Mouse (Mus musculus) stomach, embryonic 16.5 days (tissue): ENCODE measurements around the gene Catspere2. TPM values are rescaled to one million over a fixed set of nuclear protein-coding genes. Genes with fewer than 3 reads are reported as not detected.
"Not testable (repeated sequence)": the region's sequence is repeated elsewhere in the genome, so short reads cannot be mapped to it uniquely, and the experiment has no call there.

Source experiments
- ATAC-seq: fragments of 200-750 bp; cut with Nextera tagmentation; 2 replicates; pipeline ENCODE4 v1.8.0; 2017; ENCODE audit warnings: moderate number of reproducible peaks, moderate TSS enrichment; ENCODE audit not compliant: insufficient read depth, low FRiP score
- H3K27ac ChIP-seq: fragments of 300-500 bp; sonication (generic); 2 replicates; pipeline ENCODE4 v1.5.1; 2014; ENCODE audit warnings: low read length
- H3K27me3 ChIP-seq: fragments of 300-500 bp; sonication (generic); 2 replicates; pipeline ENCODE4 v1.6.1; 2014; ENCODE audit warnings: low read length, control low read depth, mixed read lengths; ENCODE audit not compliant: control insufficient read depth, insufficient read depth
- H3K36me3 ChIP-seq: fragments of 300-500 bp; sonication (generic); 2 replicates; pipeline ENCODE4 v1.6.1; 2014; ENCODE audit warnings: low read length; ENCODE audit not compliant: control insufficient read depth, insufficient read depth
- H3K4me1 ChIP-seq: fragments of 300-500 bp; sonication (generic); 2 replicates; pipeline ENCODE4 v1.6.1; 2014; ENCODE audit warnings: low read length, control low read depth, mixed read lengths; ENCODE audit not compliant: control insufficient read depth, insufficient read depth
- H3K4me2 ChIP-seq: fragments of 300-500 bp; sonication (generic); 2 replicates; pipeline ENCODE4 v1.6.1; 2014; ENCODE audit warnings: low read depth, low read length, mixed read lengths
- H3K4me3 ChIP-seq: fragments of 300-500 bp; sonication (generic); replicated peaks from 2 replicates; pipeline ENCODE4 v1.5.1; 2014; ENCODE audit warnings: mild to moderate bottlenecking, low read length
- H3K9ac ChIP-seq: fragments of 300-500 bp; sonication (generic); 2 replicates; pipeline ENCODE4 v1.6.1; 2014; ENCODE audit warnings: low read length
- H3K9me3 ChIP-seq: fragments of 300-500 bp; sonication (generic); replicated peaks from 2 replicates; pipeline ENCODE4 v1.6.1; 2016; ENCODE audit warnings: low read length, control low read depth; ENCODE audit not compliant: control insufficient read depth
- WGBS: fragments of 180-500 bp; shearing (Covaris S2); extraction: QIAGEN DNeasy Blood & Tissue Kit; methylation state at CpG from one replicate; pipeline ENCODE4 v1.1.7; 2014; 5-methylcytosine and 5-hydroxymethylcytosine counted together
- polyA plus RNA-seq: library from polyadenylated mRNA; unstranded; fragments of >200 nt; fragmentation: Nextera tagmentation; extraction: Ambion mirVana; gene quantifications from 2 replicates; pipeline ENCODE4 v1.2.1, GENCODE M21; 2015

Catspere2 gene
- polyA plus RNA-seq, 1 experiment from 2014 or later, result 0.25 TPM

DNA sequence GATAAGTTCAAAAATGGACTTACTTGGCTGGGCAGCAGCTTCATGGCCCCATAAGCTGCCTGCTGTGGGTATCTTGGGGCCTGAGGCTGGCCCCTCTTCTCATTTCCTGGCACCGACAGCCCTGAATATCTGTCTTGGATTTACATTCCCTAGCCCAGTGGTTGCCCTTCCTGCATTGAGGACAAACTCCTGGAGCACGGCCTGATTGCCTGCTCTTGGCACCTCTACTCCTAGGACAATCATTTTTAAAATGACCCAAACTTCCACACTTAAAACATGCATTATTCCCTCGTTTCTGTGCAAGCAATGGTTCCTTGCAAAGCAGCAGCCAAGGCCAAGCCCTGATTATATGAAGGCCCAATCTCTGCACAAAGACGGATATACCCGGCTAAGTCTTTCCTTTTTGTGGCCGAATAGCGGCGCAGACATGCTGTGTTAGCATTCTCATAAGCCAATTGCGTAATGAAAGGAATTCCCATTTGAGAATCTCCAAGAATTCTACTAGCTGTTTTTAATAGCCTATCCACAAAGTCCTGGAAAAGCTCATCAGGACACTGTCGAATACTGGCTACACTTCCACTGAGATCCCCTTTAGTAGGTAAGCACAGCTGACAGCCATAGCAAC lies 222.6 kb downstream of the Catspere2 start:
- Histone ChIP-seq H3K4me1 (no peaks in the 10 kb centered on the region), H3K9ac (no peak overlapping the region), H3K4me3 (no peak overlapping the region), H3K27me3 (no peaks in the 10 kb centered on the region), H3K27ac (no peak overlapping the region), H3K36me3 (peaks cover 3% of the 10 kb centered on the region; the same call in 1 of the 2 replicates), H3K4me2 (no peak overlapping the region), H3K9me3 (no peaks in the 10 kb centered on the region)
- 75% methylated on average over 10 of the region's 10 CpGs for WGBS
- ATAC-seq, result no peak

GRCm38 (mm10) chr1:178207856-178208255 lies 224.6 kb downstream of the Catspere2 start:
- H3K4me1 ChIP-seq, H3K9me3 ChIP-seq, ATAC-seq, H3K27ac ChIP-seq, H3K27me3 ChIP-seq, H3K9ac ChIP-seq, H3K4me2 ChIP-seq, H3K36me3 ChIP-seq, H3K4me3 ChIP-seq: not testable (repeated sequence)
- 79% methylated on average over 4 of the region's 4 CpGs for WGBS

DNA sequence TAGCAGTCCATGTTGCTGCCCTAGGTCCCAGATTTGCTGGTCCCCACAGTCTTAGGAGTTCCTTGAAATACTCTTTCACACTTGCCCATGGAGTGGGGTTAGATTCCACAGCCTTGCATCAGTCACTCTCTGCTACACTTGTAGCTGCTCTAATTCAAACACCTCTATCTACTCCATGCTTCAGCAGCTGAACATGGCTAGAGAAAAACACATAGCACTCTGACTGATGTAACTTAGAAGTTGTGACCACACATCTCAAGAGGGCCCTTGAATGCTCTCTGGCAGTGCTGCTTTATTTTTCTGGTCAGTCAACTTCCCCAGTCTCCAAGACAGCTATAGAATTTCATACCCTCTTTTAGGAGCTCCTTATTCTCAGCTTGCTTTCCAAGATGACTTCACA lies 226.7 kb downstream of the Catspere2 start:
- H3K9ac ChIP-seq, result no peak overlapping the region
- H3K4me2 ChIP-seq, result no peak overlapping the region
- H3K27ac ChIP-seq, result no peak overlapping the region
- no peaks in the 10 kb centered on the region for H3K36me3 ChIP-seq
- no peaks in the 10 kb centered on the region for H3K27me3 ChIP-seq
- ATAC-seq, result no peak
- H3K9me3 ChIP-seq, result no peaks in the 10 kb centered on the region
- no peak overlapping the region for H3K4me3 ChIP-seq
- H3K4me1 ChIP-seq, result no peaks in the 10 kb centered on the region

- H3K27ac ChIP-seq, result no peak overlapping the region
- no peaks in the 10 kb centered on the region for H3K27me3 ChIP-seq
- ATAC-seq, result no peak
- no peaks in the 10 kb centered on the region for H3K9me3 ChIP-seq
- no peak overlapping the region for H3K9ac ChIP-seq
- H3K36me3 ChIP-seq, result no peaks in the 10 kb centered on the region
- peaks cover 3% of the 10 kb centered on the region for H3K4me1 ChIP-seq
- H3K4me2 ChIP-seq, result no peak overlapping the region
- no peak overlapping the region for H3K4me3 ChIP-seq
These were observed 233.9 kb downstream of the Catspere2 start for GRCm38 (mm10) chr1:178217157-178217556.

GRCm38 (mm10) chr1:178218305-178218704 lies 235.1 kb downstream of the Catspere2 start:
- no peak overlapping the region for H3K27ac ChIP-seq
- ATAC-seq, result 0 out of 2 replicates have a peak, but pooled peaks have one; percentile 37
- H3K9me3 ChIP-seq, result no peaks in the 10 kb centered on the region

DNA sequence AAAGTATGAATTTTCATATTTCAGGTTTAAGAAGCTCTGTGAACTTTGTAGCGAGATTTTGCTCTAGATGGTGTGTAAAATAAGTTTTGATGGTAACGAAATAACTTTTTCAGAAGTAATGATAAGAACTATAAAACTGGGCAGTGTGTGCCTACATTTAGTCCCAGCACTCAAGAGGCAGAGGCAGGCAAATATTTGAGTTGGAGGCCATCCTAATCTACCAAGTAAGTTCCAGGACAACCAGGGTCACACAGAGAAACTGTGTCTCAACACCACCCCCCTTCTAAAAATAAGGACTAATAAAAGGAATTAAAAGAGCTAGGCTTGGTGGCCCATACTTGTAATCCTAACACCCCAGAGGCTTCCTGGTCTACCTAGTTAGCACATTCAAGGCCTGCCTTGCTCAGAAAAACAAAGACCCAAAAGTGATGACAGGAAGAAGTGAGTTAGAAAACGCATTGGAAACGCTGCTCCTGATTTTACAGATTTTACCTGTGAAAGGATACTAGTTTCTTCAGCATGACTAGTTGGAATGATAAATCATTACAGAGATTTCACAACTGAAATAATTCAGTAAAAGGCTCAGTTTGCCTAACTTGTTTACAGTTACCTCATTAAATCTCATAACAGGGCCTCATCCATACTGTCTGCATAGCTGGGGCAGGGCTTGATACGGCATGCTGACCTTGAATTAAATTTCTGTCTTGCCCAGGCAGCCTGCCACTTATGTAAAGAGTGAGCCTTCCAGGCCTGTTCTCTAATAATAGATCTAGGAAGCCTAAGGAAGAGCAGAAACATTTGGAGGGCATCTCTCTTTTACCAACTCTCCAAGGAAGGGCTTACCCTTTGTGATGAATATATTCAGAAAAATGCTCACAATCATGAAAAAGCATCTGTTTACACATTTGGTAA lies 236.2 kb downstream of the Catspere2 start:
- no peak for ATAC-seq
- H3K4me1 ChIP-seq, result peaks cover 3% of the 10 kb centered on the region
- WGBS, result 66% methylated on average over 5 of the region's 5 CpGs
- H3K9me3 ChIP-seq, result peaks cover 4% of the 10 kb centered on the region; the same call in 1 of the 2 replicates
- H3K9ac ChIP-seq, result no peak overlapping the region
- no peak overlapping the region for H3K4me3 ChIP-seq
- no peaks in the 10 kb centered on the region for H3K27me3 ChIP-seq
- H3K4me2 ChIP-seq, result no peak overlapping the region
- peak overlapping the region; percentile 69; the same call in 1 of the 2 replicates for H3K27ac ChIP-seq
- H3K36me3 ChIP-seq, result no peaks in the 10 kb centered on the region

More at GRCm38 (mm10) chr1:178218305-178218704, 235.1 kb downstream of the Catspere2 start:
- no peak overlapping the region for H3K4me2 ChIP-seq
- no peak overlapping the region for H3K4me3 ChIP-seq
- no peaks in the 10 kb centered on the region for H3K36me3 ChIP-seq
- no peaks in the 10 kb centered on the region for H3K27me3 ChIP-seq
- peaks cover 3% of the 10 kb centered on the region for H3K4me1 ChIP-seq
- no peak overlapping the region for H3K9ac ChIP-seq

Other genes starting within 250 kb of the Catspere2 start
- gene Adss, start 186.9 kb upstream of the Catspere2 start, polyA plus RNA-seq, result 54.7 and 56.2 TPM in 2 replicates
- gene Desi2, start 204.0 kb downstream of the Catspere2 start, polyA plus RNA-seq, result 18.1 and 18.2 TPM in 2 replicates